Mouse (Mus musculus): ENCODE results near the gene Gpatch1.

GRCm38 (mm10) chr7:35297886-35298285 lies 20.4 kb downstream of the Gpatch1 start:
- TF ChIP-seq POLR2A (IDR thresholded peaks at IDR 0.05; ENCODE audit: borderline replicate concordance, extremely low read depth, insufficient read depth, insufficient read length, poor library complexity, severe bottlenecking) (no peak), CTCF (IDR thresholded peaks at IDR 0.05; ENCODE audit: borderline replicate concordance, extremely low read depth, insufficient read depth, insufficient read length) (no peak)

Measured in brain, embryonic 14.5 days (tissue).